9 mouse cellular contexts compared by ENCODE assay signal in the genomic region with DNA sequence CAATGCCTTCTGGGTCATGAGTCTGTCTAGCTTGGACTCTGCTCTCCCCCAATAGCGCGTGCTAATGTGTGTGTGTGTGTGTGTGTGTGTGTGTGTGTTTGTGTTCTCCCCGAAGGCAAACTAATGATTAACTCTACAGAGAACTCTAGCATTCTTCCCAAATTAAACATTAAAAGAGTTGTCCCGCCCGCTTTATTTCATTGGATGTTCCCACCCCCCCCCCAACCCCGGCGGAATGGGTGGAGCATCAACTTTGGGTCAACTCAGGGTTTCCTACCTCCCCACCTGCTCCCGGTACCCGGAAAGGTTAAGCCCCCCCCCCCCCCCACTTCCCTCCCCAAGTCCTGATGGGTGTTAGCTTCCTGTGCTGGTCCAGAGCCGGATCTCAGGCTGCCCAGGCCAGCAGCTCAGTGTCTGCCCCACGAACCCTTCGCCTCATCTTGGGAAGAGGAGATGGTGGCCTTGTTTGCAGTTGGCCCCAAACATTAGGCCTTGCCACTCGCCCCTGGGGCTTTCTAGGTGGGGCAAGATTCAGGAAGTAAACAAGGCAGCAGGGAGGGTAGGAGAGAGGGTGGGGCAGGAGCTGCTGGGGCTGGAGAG. TPM values are rescaled to one million over a fixed set of nuclear protein-coding genes. Genes with fewer than 3 reads are reported as not detected.
DNase-seq lines count a peak whose midpoint lies in the region; ATAC-seq lines count a peak whose summit lies in the region.
"Had no signal": no experiment of that assay in that cellular context is flagged by ENCODE, and none has a peak within 500 bp of the region (broad histone marks: within the 10 kb centered on the region; RNA-seq: fewer than 3 reads in every experiment).

No protein-coding gene starts in this region.

- 31% methylated on average over 13 of the region's 13 CpGs for WGBS in liver, embryonic 12.5 days (ENCODE audit: insufficient replicate concordance)

- peak overlapping the region; percentile 45 for H3K4me2 ChIP-seq in liver, embryonic 12.5 days

- peak overlapping the region; percentile 77; the same call in 1 of the 2 replicates for H3K27ac ChIP-seq in liver, embryonic 12.5 days

- DNase-seq in urinary bladder, postnatal 14 days (ENCODE audit: low spot score), result peak; percentile 55
- DNase-seq in urinary bladder, adult 2 months (ENCODE audit: low spot score), result no peak
- peak; percentile 84 for DNase-seq in kidney, adult 11 months
- DNase-seq in adrenal gland, adult 8-10 months, result no peak
- no peak for DNase-seq in ovary, adult 18-20 months (ENCODE audit: low spot score)
- DNase-seq in left cerebral cortex, postnatal 36 days (ENCODE audit: low spot score in 2 of 2), result no peak
- DNase-seq: cerebellum, postnatal 36 days; gastrocnemius, postnatal 25 days had no signal

- H3K9me3 ChIP-seq in liver, embryonic 12.5 days (replicated peaks), result no peaks in the 10 kb centered on the region

- H3K36me3 ChIP-seq in liver, embryonic 12.5 days, result peaks cover 24% of the 10 kb centered on the region

- ATAC-seq in liver, embryonic 12.5 days, result peak; percentile 53

- peaks cover 6% of the 10 kb centered on the region for H3K4me1 ChIP-seq in liver, embryonic 12.5 days

- no peak overlapping the region for H3K9ac ChIP-seq in liver, embryonic 12.5 days

- peaks cover 80% of the 10 kb centered on the region for H3K27me3 ChIP-seq in liver, embryonic 12.5 days (replicated peaks)

- intact Hi-C loops in left cerebral cortex, postnatal 36 days (cut with DNase I), result no loop called here

- peak overlapping the region; percentile 35 for H3K4me3 ChIP-seq in liver, embryonic 12.5 days

RNA-seq across cellular contexts. Expression of gene Grb7, which starts 2.1 kb away (rescaled TPM):
- polyA plus RNA-seq in urinary bladder, adult 2 months (2012; rRNA removed), result 41.1 and 52.0 TPM in 2 replicates
- polyA plus RNA-seq in liver, embryonic 12.5 days (2016; fragmentation: Nextera tagmentation; extraction: Ambion mirVana), result 20.1 and 22.0 TPM in 2 replicates
- total RNA-seq in adrenal gland, adult 8-10 months (2022), result under 1 TPM in 3 of 4 experiments, not detected in 1; 0.13 to 0.70 (median 0.42) TPM
- total RNA-seq in left cerebral cortex, postnatal 36 days (2021), result 1 to 10 TPM; 2.8 to 2.9 TPM

RNA-seq across cellular contexts. Expression of gene Mien1, which starts 9.5 kb away (rescaled TPM):
- 105 and 127 TPM in 2 replicates for polyA plus RNA-seq in urinary bladder, adult 2 months (2012; rRNA removed)
- polyA plus RNA-seq in liver, embryonic 12.5 days (2016; fragmentation: Nextera tagmentation; extraction: Ambion mirVana), result 64.8 and 67.4 TPM in 2 replicates
- total RNA-seq in adrenal gland, adult 8-10 months (2022), result 100 to 1,000 TPM in 1 of 4 experiments, 10 to 100 TPM in 3; 78.5 to 100 (median 88.6) TPM
- total RNA-seq in left cerebral cortex, postnatal 36 days (2021), result 100 to 1,000 TPM; 100 to 126 TPM

RNA-seq across cellular contexts. Expression of gene Erbb2, which starts 36.0 kb away (rescaled TPM):
- polyA plus RNA-seq in urinary bladder, adult 2 months (2012; rRNA removed), result 29.2 and 29.5 TPM in 2 replicates
- polyA plus RNA-seq in liver, embryonic 12.5 days (2016; fragmentation: Nextera tagmentation; extraction: Ambion mirVana), result 5.5 and 5.6 TPM in 2 replicates
- total RNA-seq in adrenal gland, adult 8-10 months (2022), result 1 to 10 TPM; 4.4 to 6.6 (median 5.1) TPM
- total RNA-seq in left cerebral cortex, postnatal 36 days (2021), result 1 to 10 TPM; 1.7 to 2.4 TPM

RNA-seq across cellular contexts. Expression of gene Pgap3, which starts 48.0 kb away (rescaled TPM):
- polyA plus RNA-seq in urinary bladder, adult 2 months (2012; rRNA removed), result 10.5 and 12.7 TPM in 2 replicates
- polyA plus RNA-seq in liver, embryonic 12.5 days (2016; fragmentation: Nextera tagmentation; extraction: Ambion mirVana), result 3.5 and 3.8 TPM in 2 replicates
- total RNA-seq in adrenal gland, adult 8-10 months (2022), result 10 to 100 TPM in 1 of 4 experiments, 1 to 10 TPM in 3; 5.7 to 10.5 (median 7.5) TPM
- total RNA-seq in left cerebral cortex, postnatal 36 days (2021), result 10 to 100 TPM in 1 of 2 experiments, 1 to 10 TPM in 1; 9.9 to 10.9 TPM

Comparison
In these comparisons a context has a peak if more than half of its experiments do, and no peak if none do; other contexts are left out.
1. DNase-seq: peak in urinary bladder, postnatal 14 days (single experiment) and kidney, adult 11 months (single experiment); none in urinary bladder, adult 2 months (single experiment), adrenal gland, adult 8-10 months (single experiment), ovary, adult 18-20 months (single experiment) and left cerebral cortex, postnatal 36 days (0 of 2).